Mouse (Mus musculus) lung, adult 2 months (tissue): ENCODE data around the gene Hmga1b.

Source experiments
- CTCF ChIP-seq: fragments of 200-500 bp; IDR thresholded peaks from 2 replicates; pipeline ENCODE4 v1.5.1; 2011; ENCODE audit warnings: mild to moderate bottlenecking, low read length, control low read depth; ENCODE audit not compliant: insufficient read depth
- POLR2A ChIP-seq: fragments of 200-500 bp; IDR thresholded peaks from 2 replicates; pipeline ENCODE4 v1.6.1; 2011; ENCODE audit warnings: low read depth, mild to moderate bottlenecking, control low read depth, low read length, borderline replicate concordance; ENCODE audit errors: extremely low read depth

- TF ChIP-seq CTCF (no peak), POLR2A (no peak)
Measured at GRCm38 (mm10) chr11:120740981-120741380, 21.6 kb upstream of the Hmga1b start.
